Mouse (Mus musculus) adrenal gland (tissue): Measurements from ENCODE around the gene Nudt22.

Experiments
- intact Hi-C: fragments of 180-260 bp; cut with DNase I; formaldehyde crosslinking; loops from one replicate; pipeline ENCODE4 v1.15.1; 2025

Gene Nudt22

DNA sequence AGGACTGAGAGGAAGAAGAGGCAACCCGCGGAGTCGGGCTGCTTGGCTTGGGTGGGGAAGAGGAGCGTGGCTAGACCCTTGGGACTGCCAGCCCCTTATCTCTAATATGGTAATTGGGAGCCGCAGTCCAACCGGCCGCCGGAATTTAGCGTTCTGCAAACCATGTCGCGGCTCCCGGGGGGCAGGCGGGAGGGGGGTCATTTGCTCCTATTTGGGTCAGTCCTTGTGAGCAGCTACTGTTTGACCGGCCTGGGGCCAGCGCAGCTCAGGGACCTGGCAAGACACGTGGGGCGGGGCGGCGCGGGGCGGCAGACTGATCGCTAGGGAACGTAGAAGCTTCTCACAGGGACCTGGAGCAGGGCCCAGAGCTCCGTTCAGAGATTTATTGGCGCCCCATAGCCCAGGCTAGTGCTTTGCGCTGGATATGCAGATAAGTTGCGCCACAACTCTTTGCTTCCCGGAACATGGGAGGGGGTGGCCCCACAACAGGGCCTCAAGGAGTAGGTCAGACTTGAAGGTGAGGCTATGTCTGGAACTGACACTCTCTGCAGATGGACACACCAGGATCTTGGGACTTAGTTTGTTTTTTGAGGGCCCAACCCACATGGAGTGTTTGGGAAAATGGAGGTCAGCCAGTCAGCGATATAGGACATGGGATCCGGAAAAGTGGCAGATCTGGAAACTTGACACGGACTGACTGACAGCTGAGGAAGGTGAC, 43.8 kb downstream of the Nudt22 start:
- intact Hi-C loops: no loop called here

DNA sequence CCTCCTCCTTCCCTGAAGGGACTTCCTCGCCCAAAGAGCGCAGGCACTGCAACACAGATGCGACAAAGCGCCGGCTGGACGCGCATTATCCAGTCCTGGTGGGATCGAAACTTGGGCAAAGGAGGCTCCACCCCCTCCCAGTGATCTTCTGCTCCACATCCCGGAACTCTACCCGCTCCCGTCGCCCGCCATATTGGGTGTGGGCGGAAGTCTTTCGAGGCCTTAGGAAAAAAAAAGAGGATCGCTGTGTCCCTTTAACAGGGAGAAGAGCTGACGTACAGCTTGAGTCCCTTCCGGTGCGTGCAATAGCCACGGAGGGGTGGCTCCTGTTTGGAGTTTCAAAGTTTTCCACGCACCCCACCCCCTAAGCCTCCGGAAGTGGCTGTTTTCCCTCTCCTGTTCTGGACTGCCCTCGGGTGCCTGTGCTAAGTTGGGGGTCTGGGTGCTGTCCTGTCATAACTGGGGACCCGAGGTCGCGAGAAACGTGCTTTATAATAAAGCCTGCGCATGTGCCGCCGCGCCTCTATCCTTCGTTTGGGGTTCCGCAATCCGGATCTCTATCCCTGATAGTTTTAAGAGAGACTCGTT, 44.4 kb downstream of the Nudt22 start:
- intact Hi-C loops: no loop called here

DNA sequence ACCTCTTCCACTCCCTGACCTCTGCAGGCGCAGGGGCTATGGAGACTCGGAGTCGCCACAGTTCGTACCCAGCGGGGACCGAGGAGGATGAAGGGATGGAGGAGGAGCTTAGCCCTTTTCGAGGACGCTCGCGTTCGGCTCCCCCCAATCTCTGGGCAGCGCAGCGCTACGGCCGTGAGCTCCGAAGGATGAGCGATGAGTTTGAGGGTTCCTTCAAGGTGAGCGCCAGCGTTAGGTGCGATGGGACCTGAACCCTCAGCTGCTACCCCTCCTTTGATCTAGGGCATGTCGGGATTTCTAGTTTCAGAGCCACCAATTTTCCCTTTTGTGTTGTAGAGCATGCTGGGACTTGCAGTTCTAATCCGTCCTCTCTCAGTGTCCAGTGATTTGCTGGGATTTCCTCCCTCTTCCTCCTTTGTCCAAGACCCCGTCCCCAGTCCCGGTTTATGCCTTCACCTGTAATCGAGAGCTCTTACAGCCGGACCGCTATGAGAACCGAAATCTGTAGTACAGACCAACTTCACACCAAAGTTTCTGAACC, 45.2 kb downstream of the Nudt22 start:
- intact Hi-C loops: no loop called here

DNA sequence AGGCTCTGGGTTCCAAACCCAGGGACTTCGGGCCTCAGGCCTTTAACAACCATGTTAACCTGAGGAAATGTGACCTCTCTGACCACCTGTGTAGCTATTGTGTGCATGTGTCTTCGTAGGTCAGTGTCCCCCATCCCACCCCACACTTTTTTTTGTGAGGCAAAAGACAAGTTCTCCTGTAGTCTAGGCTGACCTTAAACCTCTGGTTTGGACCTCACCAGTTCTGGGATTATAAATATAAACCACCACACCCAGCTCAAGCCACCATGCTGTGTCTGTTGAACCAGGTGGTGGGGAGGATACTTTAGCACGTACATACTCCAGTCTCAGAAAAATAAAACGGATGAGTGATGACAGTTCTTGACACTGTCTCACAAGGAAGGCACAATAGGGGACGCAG, 46.0 kb downstream of the Nudt22 start:
- intact Hi-C loops: no loop called here

DNA sequence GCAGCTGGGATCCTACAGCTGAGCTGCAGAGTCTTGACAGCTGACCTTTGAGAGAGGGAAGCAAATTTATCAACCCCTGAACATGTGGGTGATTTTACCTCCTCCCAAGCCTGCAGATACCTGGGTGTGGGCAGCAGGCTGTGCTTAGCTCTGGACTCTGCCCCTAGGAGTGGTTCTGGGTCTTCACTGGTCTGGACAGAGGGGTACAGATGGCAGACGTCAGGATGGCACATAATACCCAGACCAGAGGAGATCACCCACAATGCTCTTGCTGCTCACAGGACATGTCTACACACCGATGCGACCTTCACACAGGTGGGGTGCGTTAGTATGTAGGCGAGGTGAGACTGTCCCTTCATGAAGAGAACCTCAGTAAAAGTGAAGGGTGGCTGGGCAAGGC, 46.4 kb downstream of the Nudt22 start:
- intact Hi-C loops: no loop called here

DNA sequence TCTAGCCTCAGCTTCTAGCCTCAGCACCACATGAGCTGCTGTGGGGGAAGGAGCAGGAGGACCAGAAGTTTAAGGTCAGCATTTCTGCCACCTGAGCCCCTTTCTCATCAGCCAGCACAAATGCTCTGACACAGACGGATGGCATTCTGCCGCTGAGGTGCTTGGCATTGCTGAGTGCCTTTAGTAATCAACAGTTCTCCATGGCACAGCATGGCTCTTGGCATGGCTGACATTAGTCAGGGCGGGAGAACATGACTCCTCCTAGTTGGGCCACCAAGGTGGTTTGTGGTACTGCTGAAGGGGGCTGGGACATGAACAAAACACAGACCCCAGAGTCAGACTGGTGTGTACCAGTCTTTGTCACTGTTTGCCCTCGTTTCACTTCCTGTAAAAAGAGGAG, 47.7 kb downstream of the Nudt22 start:
- intact Hi-C loops: no loop called here

DNA sequence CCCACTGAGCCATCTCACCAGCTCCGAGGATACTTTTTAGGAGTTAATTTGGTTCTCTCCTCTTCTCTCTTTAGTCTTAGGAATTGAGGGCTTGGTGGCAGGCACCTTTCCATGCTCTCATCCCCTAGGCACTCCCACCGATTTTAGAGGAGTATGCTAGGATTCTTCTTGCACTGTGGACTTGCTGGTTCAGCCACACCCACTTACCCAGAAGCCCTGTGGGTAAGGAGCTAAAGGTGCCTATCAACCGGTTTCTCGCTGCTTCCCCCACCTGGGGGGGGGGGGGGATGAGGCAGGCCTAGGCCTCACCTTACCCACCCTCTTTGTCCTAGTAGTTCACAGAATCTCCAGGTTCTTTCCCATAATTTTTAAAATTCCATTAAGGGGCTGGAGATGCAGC, 48.2 kb downstream of the Nudt22 start:
- intact Hi-C loops: no loop called here

DNA sequence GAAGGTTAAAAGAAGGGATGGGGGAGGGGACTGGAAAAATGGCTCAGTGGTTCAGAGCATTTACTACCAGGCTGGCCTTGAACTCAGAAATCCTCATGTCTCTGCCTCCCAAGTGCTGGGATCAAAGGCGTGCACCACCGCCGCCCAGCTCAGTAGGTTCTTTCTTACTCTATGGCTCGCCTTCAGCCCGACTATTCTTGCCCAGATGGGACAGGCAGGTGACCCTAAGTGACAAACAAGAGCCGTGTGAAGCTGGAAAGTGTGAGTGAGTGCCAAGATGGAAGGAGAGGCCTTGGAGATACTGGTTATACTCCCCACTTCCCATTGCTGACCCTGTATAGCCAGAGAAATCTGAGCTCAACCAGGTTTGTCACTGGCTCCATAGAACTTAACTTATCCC, 52.2 kb downstream of the Nudt22 start:
- intact Hi-C loops: loop anchor here (5.0 kb wide), 1 partner anchor 34 kb away; the partner anchor contains the start of gene Plcb3
